Mouse (Mus musculus) megakaryocyte, embryonic 14.5 days (primary cell): Measurements from ENCODE around the gene Atp6ap1. TPM values are rescaled to one million over a fixed set of nuclear protein-coding genes. Genes with fewer than 3 reads are reported as not detected.

Source experiments
- H3K27me3 ChIP-seq: replicated peaks from 2 replicates; pipeline ENCODE3; 2012; ENCODE audit warnings: inconsistent platforms
- H3K36me3 ChIP-seq: replicated peaks from 2 replicates; pipeline ENCODE3; 2012; ENCODE audit warnings: low read length, inconsistent platforms, mixed read lengths
- H3K4me1 ChIP-seq: 2 replicates; pipeline ENCODE4 v1.6.1; 2012; ENCODE audit warnings: inconsistent platforms
- H3K4me3 ChIP-seq: replicated peaks from 2 replicates; pipeline ENCODE3; 2012; ENCODE audit warnings: moderate library complexity, mild to moderate bottlenecking, inconsistent platforms
- H3K9me3 ChIP-seq: 2 replicates; pipeline ENCODE4 v1.6.1; 2012; ENCODE audit warnings: inconsistent platforms
- FLI1 ChIP-seq: IDR thresholded peaks from 2 replicates; pipeline ENCODE4 v1.6.1; 2012; ENCODE audit warnings: low read length, inconsistent platforms, mixed read lengths
- GATA1 ChIP-seq: IDR thresholded peaks from 3 replicates; pipeline ENCODE4 v1.6.1; 2012; ENCODE audit warnings: mixed read lengths, low read length, inconsistent platforms, borderline replicate concordance
- polyA plus RNA-seq: library from polyadenylated mRNA; stranded (reverse); fragments of >175 nt; gene quantifications from 2 replicates; pipeline ENCODE4 v1.2.3, GENCODE M21; 2012; ENCODE audit warnings: low replicate concordance; ENCODE audit not compliant: insufficient read depth

Atp6ap1 gene
- polyA plus RNA-seq, 1 experiment = 10.7 TPM

DNA sequence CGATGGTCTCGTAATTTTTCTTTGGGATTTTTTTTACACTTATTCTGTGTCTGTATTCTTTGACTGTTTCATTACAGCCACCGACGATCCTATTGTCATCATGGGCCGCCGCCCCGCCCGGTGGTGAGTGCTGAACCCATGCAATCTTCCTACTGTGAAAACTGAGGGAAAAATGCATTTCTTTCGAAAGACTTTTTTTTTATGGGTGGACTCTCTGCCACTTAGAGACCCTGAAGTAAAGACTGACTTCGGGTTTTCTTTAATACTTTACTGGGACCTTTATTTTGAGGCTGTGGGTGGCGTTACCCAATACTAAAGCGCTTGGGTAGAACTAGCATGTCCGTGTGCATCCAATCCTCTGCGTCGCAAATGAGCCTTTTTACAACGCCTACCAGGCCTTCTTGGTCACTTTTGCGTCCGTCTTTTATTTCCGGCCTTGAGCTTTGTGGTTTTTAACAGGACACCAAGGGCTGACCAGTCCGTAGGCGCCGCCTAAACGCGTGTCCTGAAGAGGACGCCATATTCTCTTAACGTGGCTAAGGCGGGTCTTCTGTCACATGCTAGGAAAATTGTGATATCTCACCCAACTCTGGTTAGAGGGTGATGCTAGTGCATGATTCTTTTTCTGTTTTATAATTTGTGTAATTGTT lies 25.9 kb upstream of the Atp6ap1 start:
- Histone ChIP-seq H3K4me3 (peak overlapping the region; percentile 91), H3K9me3 (peaks cover 5% of the 10 kb centered on the region; the same call in 1 of the 2 replicates), H3K27me3 (peaks cover 8% of the 10 kb centered on the region), H3K36me3 (peaks cover 25% of the 10 kb centered on the region), H3K4me1 (peaks cover 20% of the 10 kb centered on the region)
- TF ChIP-seq GATA1 (no peak), FLI1 (no peak)

- no peak for TF ChIP-seq FLI1
- H3K27me3 ChIP-seq = peaks cover 12% of the 10 kb centered on the region
- H3K4me1 ChIP-seq = peaks cover 26% of the 10 kb centered on the region
- peaks cover 40% of the 10 kb centered on the region for H3K36me3 ChIP-seq
- peaks cover 5% of the 10 kb centered on the region; the same call in 1 of the 2 replicates for H3K9me3 ChIP-seq
- H3K4me3 ChIP-seq = no peak overlapping the region
These were observed 23.2 kb upstream of the Atp6ap1 start for GRCm38 (mm10) chrX:74273422-74274322.

- no peaks in the 10 kb centered on the region for H3K9me3 ChIP-seq
- peaks cover 22% of the 10 kb centered on the region for H3K4me1 ChIP-seq
- no peak for TF ChIP-seq GATA1
- no peak for TF ChIP-seq FLI1
- H3K4me3 ChIP-seq = no peak overlapping the region
- peaks cover 31% of the 10 kb centered on the region for H3K36me3 ChIP-seq
- peaks cover 25% of the 10 kb centered on the region for H3K27me3 ChIP-seq
These were observed 19.0 kb upstream of the Atp6ap1 start for GRCm38 (mm10) chrX:74277916-74278315.

- peaks cover 21% of the 10 kb centered on the region for H3K27me3 ChIP-seq
- no peak for TF ChIP-seq FLI1
- TF ChIP-seq GATA1 = no peak
- peaks cover 24% of the 10 kb centered on the region for H3K4me1 ChIP-seq
- H3K36me3 ChIP-seq = peaks cover 36% of the 10 kb centered on the region
- no peaks in the 10 kb centered on the region for H3K9me3 ChIP-seq
- peak overlapping the region; percentile 95 for H3K4me3 ChIP-seq
These were observed 15.7 kb upstream of the Atp6ap1 start for GRCm38 (mm10) chrX:74281041-74281731.

GRCm38 (mm10) chrX:74281732-74282394 lies 15.0 kb upstream of the Atp6ap1 start, which contains the start of the genes Taz and Dnase1l1:
Taz (plus strand) TSS chrX:74281912.
Dnase1l1 (minus strand) TSS chrX:74282337.
- peaks cover 20% of the 10 kb centered on the region for H3K27me3 ChIP-seq
- TF ChIP-seq GATA1 = no peak
- TF ChIP-seq FLI1 = no peak
- peaks cover 32% of the 10 kb centered on the region for H3K36me3 ChIP-seq
- H3K9me3 ChIP-seq = no peaks in the 10 kb centered on the region
- peaks cover 23% of the 10 kb centered on the region for H3K4me1 ChIP-seq
- H3K4me3 ChIP-seq = peak within 1 kb of the TSS; percentile 95

DNA sequence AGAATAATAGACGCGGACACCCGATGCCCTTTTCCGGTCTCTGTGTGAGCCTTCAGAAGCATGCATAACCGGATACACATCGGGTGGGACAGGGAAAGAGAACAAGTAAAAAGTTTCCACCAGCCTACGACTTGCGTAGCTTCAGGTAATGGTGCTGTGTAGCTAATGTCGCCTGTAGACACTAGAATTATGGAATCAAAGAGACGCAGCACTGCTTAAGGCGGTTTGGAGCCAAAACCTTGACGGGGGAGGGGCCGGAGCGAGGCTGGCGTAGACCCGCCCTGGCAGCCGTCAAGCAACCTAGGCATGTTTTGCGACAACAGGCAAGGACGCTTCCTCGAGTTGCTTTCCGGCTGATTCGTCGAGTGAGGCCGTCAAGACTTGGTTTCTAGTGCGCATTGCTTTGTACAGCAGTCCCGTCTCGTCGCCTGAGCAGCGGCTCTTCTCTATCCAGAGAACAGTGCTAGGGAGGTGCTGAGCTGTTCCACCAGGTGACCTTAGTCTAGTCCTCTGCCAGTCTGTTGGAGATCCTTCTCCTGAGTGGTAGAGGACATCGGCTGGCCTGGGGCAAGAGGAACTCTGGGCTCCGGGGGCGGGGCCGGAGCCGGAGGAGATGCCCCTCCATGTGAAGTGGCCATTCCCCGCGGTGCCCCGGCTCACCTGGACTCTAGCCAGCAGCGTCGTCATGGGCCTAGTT lies 14.4 kb upstream of the Atp6ap1 start:
- TF ChIP-seq GATA1 (no peak), FLI1 (no peak)
- Histone ChIP-seq H3K27me3 (peaks cover 19% of the 10 kb centered on the region), H3K9me3 (no peaks in the 10 kb centered on the region), H3K4me1 (peaks cover 21% of the 10 kb centered on the region), H3K4me3 (peak overlapping the region; percentile 95), H3K36me3 (peaks cover 31% of the 10 kb centered on the region)

- Histone ChIP-seq H3K36me3 (peaks cover 36% of the 10 kb centered on the region), H3K4me3 (peak overlapping the region; percentile 95), H3K27me3 (peaks cover 19% of the 10 kb centered on the region), H3K9me3 (no peaks in the 10 kb centered on the region), H3K4me1 (peaks cover 19% of the 10 kb centered on the region)
- TF ChIP-seq GATA1 = no peak
- no peak for TF ChIP-seq FLI1
These were observed 13.8 kb upstream of the Atp6ap1 start for GRCm38 (mm10) chrX:74283092-74283437.

- peaks cover 12% of the 10 kb centered on the region for H3K27me3 ChIP-seq
- H3K4me3 ChIP-seq = no peak overlapping the region
- 0 out of 2 replicates have a peak, but pooled peaks cover 3% of the 10 kb centered on the region for H3K9me3 ChIP-seq
- TF ChIP-seq GATA1 (no peak), FLI1 (no peak)
- H3K36me3 ChIP-seq = peaks cover 22% of the 10 kb centered on the region
- H3K4me1 ChIP-seq = peaks cover 6% of the 10 kb centered on the region; the same call in 1 of the 2 replicates
These were observed 3.5 kb upstream of the Atp6ap1 start for GRCm38 (mm10) chrX:74293431-74293830.
